Mouse (Mus musculus) limb, embryonic 10.5 days (tissue): ENCODE results near the gene Casq2. TPM values are rescaled to one million over a fixed set of nuclear protein-coding genes. Genes with fewer than 3 reads are reported as not detected.
A peak's percentile ranks its signal among the peaks of the same experiment; 100 is the strongest.

Experiments used
- DNase-seq: peaks from one replicate; pipeline ENCODE4 v3.0.0-alpha.2; 2017; ENCODE audit warnings: low spot score
- H3K27ac ChIP-seq: fragments of 300-500 bp; sonication (generic); 2 replicates; pipeline ENCODE4 v1.5.1; 2016; ENCODE audit warnings: mild to moderate bottlenecking
- H3K27me3 ChIP-seq: fragments of 300-500 bp; sonication (generic); 2 replicates; pipeline ENCODE4 v1.6.1; 2016; ENCODE audit warnings: low read depth, mild to moderate bottlenecking; ENCODE audit not compliant: poor library complexity, severe bottlenecking
- H3K36me3 ChIP-seq: fragments of 300-500 bp; sonication (generic); 2 replicates; pipeline ENCODE4 v1.6.1; 2016; ENCODE audit warnings: mild to moderate bottlenecking, moderate library complexity
- H3K4me1 ChIP-seq: fragments of 300-500 bp; sonication (generic); 2 replicates; pipeline ENCODE4 v1.6.1; 2016
- H3K4me3 ChIP-seq: fragments of 300-500 bp; sonication (generic); 2 replicates; pipeline ENCODE4 v1.5.1; 2016; ENCODE audit warnings: mild to moderate bottlenecking, moderate library complexity
- H3K9me3 ChIP-seq: fragments of 300-500 bp; sonication (generic); replicated peaks from 2 replicates; pipeline ENCODE4 v1.6.1; 2016; ENCODE audit warnings: mild to moderate bottlenecking
- WGBS: fragments of 180-500 bp; shearing (Covaris S2); methylation state at CpG from one replicate; pipeline ENCODE4 v1.1.7; 2016; 5-methylcytosine and 5-hydroxymethylcytosine counted together
- polyA plus RNA-seq: library from polyadenylated mRNA; unstranded; fragments of >200 nt; fragmentation: Nextera tagmentation; extraction: Ambion mirVana; gene quantifications from 2 replicates; pipeline ENCODE4 v1.2.1, GENCODE M21; 2016

Casq2 gene
- polyA plus RNA-seq, 1 experiment from 2014 or later = 0.28 TPM

GRCm38 (mm10) chr3:102063273-102064120 is 22.7 kb upstream of the Casq2 start:
- no peak overlapping the region for H3K4me3 ChIP-seq
- H3K36me3 ChIP-seq = no peaks in the 10 kb centered on the region
- H3K27ac ChIP-seq = no peak overlapping the region
- whole genome bisulfite sequencing = 66% methylated on average over 10 of the region's 10 CpGs
- no peaks in the 10 kb centered on the region for H3K9me3 ChIP-seq
- H3K4me1 ChIP-seq = peaks cover 6% of the 10 kb centered on the region
- DNase-seq = no peak
- H3K27me3 ChIP-seq = peaks cover 6% of the 10 kb centered on the region; the same call in 1 of the 2 replicates

- Histone ChIP-seq H3K36me3 (no peaks in the 10 kb centered on the region), H3K4me1 (peaks cover 6% of the 10 kb centered on the region), H3K27me3 (peaks cover 6% of the 10 kb centered on the region; the same call in 1 of the 2 replicates), H3K27ac (no peak overlapping the region), H3K4me3 (no peak overlapping the region), H3K9me3 (no peaks in the 10 kb centered on the region)
- WGBS = 86% methylated on average over 6 of the region's 6 CpGs
- DNase-seq = no peak
These were observed 21.6 kb upstream of the Casq2 start for GRCm38 (mm10) chr3:102064566-102064965.

- H3K27me3 ChIP-seq = peaks cover 6% of the 10 kb centered on the region; the same call in 1 of the 2 replicates
- H3K36me3 ChIP-seq = no peaks in the 10 kb centered on the region
- H3K4me3 ChIP-seq = no peak overlapping the region
- H3K27ac ChIP-seq = no peak overlapping the region
- H3K9me3 ChIP-seq = no peaks in the 10 kb centered on the region
- WGBS = 81% methylated on average over 1 of the region's 1 CpGs
- DNase-seq = no peak
- H3K4me1 ChIP-seq = peaks cover 6% of the 10 kb centered on the region
These were observed 18.9 kb upstream of the Casq2 start for GRCm38 (mm10) chr3:102067306-102067705.

GRCm38 (mm10) chr3:102067861-102068260 is 18.4 kb upstream of the Casq2 start:
- no peak overlapping the region for H3K27ac ChIP-seq
- H3K4me3 ChIP-seq = no peak overlapping the region
- no peaks in the 10 kb centered on the region for H3K36me3 ChIP-seq
- peaks cover under 1% of the 10 kb centered on the region; the same call in 1 of the 2 replicates for H3K4me1 ChIP-seq
- H3K27me3 ChIP-seq = peaks cover 6% of the 10 kb centered on the region; the same call in 1 of the 2 replicates
- H3K9me3 ChIP-seq = no peaks in the 10 kb centered on the region
- no peak for DNase-seq
- WGBS = 95% methylated on average over 2 of the region's 2 CpGs

- no peak for DNase-seq
- H3K4me3 ChIP-seq = no peak overlapping the region
- no peaks in the 10 kb centered on the region for H3K36me3 ChIP-seq
- WGBS = 82% methylated on average over 4 of the region's 4 CpGs
- no peaks in the 10 kb centered on the region for H3K9me3 ChIP-seq
- H3K4me1 ChIP-seq = no peaks in the 10 kb centered on the region
- no peaks in the 10 kb centered on the region for H3K27me3 ChIP-seq
- no peak overlapping the region for H3K27ac ChIP-seq
These were observed 17.0 kb upstream of the Casq2 start for GRCm38 (mm10) chr3:102069260-102069659.

GRCm38 (mm10) chr3:102069686-102070085 is 16.5 kb upstream of the Casq2 start:
- DNase-seq = no peak
- Histone ChIP-seq H3K9me3 (no peaks in the 10 kb centered on the region), H3K27ac (no peak overlapping the region), H3K4me3 (no peak overlapping the region), H3K4me1 (no peaks in the 10 kb centered on the region), H3K36me3 (no peaks in the 10 kb centered on the region), H3K27me3 (no peaks in the 10 kb centered on the region)
- WGBS = 82% methylated on average over 5 of the region's 5 CpGs

GRCm38 (mm10) chr3:102070360-102070759 is 15.9 kb upstream of the Casq2 start:
- 92% methylated on average over 7 of the region's 7 CpGs for whole genome bisulfite sequencing
- Histone ChIP-seq H3K4me1 (no peaks in the 10 kb centered on the region), H3K4me3 (no peak overlapping the region), H3K9me3 (no peaks in the 10 kb centered on the region), H3K27me3 (no peaks in the 10 kb centered on the region), H3K36me3 (no peaks in the 10 kb centered on the region), H3K27ac (no peak overlapping the region)
- DNase-seq = no peak

GRCm38 (mm10) chr3:102071016-102071415 is 15.2 kb upstream of the Casq2 start:
- Histone ChIP-seq H3K27me3 (no peaks in the 10 kb centered on the region), H3K27ac (no peak overlapping the region), H3K9me3 (no peaks in the 10 kb centered on the region), H3K4me3 (no peak overlapping the region), H3K36me3 (no peaks in the 10 kb centered on the region), H3K4me1 (no peaks in the 10 kb centered on the region)
- 95% methylated on average over 3 of the region's 3 CpGs for WGBS
- no peak for DNase-seq

- Histone ChIP-seq H3K27ac (no peak overlapping the region), H3K27me3 (peaks cover 21% of the 10 kb centered on the region), H3K4me3 (no peak overlapping the region), H3K36me3 (no peaks in the 10 kb centered on the region), H3K4me1 (peaks cover 10% of the 10 kb centered on the region; the same call in 1 of the 2 replicates), H3K9me3 (no peaks in the 10 kb centered on the region)
- DNase-seq = no peak
- 93% methylated on average over 2 of the region's 2 CpGs for WGBS
These were observed 6.8 kb upstream of the Casq2 start for GRCm38 (mm10) chr3:102079413-102079812.

- Histone ChIP-seq H3K4me1 (peaks cover 10% of the 10 kb centered on the region; the same call in 1 of the 2 replicates), H3K9me3 (no peaks in the 10 kb centered on the region), H3K4me3 (no peak overlapping the region), H3K27ac (peak overlapping the region; percentile 19; the same call in 1 of the 2 replicates), H3K36me3 (no peaks in the 10 kb centered on the region), H3K27me3 (peaks cover 44% of the 10 kb centered on the region)
- DNase-seq = peak; percentile 74
- 17% methylated on average over 3 of the region's 3 CpGs for WGBS
These were observed 4.4 kb upstream of the Casq2 start for GRCm38 (mm10) chr3:102081862-102082261.

- Histone ChIP-seq H3K4me3 (no peak overlapping the region), H3K9me3 (no peaks in the 10 kb centered on the region), H3K36me3 (no peaks in the 10 kb centered on the region), H3K27ac (no peak overlapping the region), H3K27me3 (peaks cover 44% of the 10 kb centered on the region), H3K4me1 (peaks cover 10% of the 10 kb centered on the region; the same call in 1 of the 2 replicates)
- DNase-seq = no peak
- 19% methylated on average over 13 of the region's 13 CpGs for WGBS
These were observed 2.5 kb upstream of the Casq2 start for GRCm38 (mm10) chr3:102083589-102084230.

GRCm38 (mm10) chr3:102084833-102085491 is 1.3 kb upstream of the Casq2 start:
- no peak overlapping the region for H3K27ac ChIP-seq
- 62% methylated on average over 13 of the region's 13 CpGs for WGBS

More at GRCm38 (mm10) chr3:102084833-102085491, 1.3 kb upstream of the Casq2 start:
- no peak for DNase-seq
- no peaks in the 10 kb centered on the region for H3K36me3 ChIP-seq
- no peaks in the 10 kb centered on the region for H3K9me3 ChIP-seq
- no peak overlapping the region for H3K4me3 ChIP-seq
- H3K4me1 ChIP-seq = peaks cover 10% of the 10 kb centered on the region; the same call in 1 of the 2 replicates
- peaks cover 44% of the 10 kb centered on the region for H3K27me3 ChIP-seq
